Mouse (Mus musculus): ENCODE data around the gene Fam83c. TPM values are rescaled to one million over a fixed set of nuclear protein-coding genes. Genes with fewer than 3 reads are reported as not detected.

Gene Fam83c
- polyA plus RNA-seq, 1 experiment from 2014 or later = 0.36 TPM

DNA sequence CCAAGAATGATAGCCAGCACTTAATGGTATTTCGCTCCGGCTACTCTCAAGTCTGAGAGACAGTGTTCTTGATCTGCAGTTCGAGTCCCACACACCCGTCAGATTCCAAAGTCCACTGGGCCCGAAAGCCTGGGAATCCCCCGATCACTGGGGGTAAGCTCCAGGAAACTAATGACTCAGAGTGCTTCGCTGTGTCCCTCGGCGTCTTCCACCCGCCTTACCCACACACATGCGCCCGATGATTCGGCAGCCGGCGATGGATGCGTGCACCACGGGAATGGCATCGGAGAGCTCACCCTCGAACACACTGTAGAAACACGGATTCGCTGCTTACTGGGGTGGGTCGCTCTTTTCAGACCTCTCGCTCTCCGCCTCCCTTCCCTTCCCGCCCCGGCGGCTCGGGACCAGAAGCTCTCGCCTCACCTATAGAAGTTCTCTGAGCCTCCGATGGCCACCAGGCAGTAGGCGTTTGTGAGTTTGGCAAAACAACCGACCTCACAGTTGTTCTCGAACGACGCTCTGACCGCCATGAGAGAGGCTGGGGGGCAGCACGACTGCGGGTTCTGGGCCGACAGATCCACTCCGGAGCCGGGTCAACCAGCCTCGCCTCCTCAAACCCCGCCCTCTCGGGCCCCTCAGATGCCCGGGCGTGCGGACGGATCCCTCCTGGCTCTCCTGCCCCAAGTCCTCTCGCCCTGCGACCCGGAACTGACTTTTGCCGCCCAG is 8.6 kb downstream of the Fam83c start:
- Histone ChIP-seq H3K27ac (peak overlapping the region; percentile 82), H3K9me3 (no peaks in the 10 kb centered on the region), H3K4me3 (peak overlapping the region; percentile 96), H3K4me2 (replicated peaks) (peak overlapping the region; percentile 85), H3K4me1 (peaks cover 18% of the 10 kb centered on the region), H3K36me3 (peaks cover 28% of the 10 kb centered on the region), H3K9ac (peak overlapping the region; percentile 81), H3K27me3 (no peaks in the 10 kb centered on the region)
- WGBS = 2% methylated on average over 52 of the region's 52 CpGs
- peak; percentile 43 for ATAC-seq (ENCODE audit: insufficient number of reproducible peaks, insufficient read depth, low FRiP score, low TSS enrichment)

DNA sequence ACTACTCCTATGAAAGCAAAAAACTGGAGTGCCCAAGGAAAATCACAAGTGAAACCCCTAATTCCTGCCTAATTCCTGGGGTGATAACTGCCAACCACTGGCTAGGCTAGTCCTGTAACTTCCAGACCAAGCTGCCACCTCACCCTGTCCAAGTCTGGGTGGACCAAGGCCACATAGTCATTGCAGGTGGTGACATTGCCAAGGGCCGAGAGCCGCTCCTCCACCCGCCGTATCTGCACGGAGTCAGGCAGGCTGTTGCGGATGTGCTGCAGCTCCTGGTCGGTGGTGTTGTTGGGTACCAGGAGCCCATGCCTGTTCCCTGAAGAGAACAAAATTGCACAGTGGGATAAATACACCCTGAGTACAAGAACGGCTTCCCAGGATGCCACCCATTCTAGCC is 10.9 kb downstream of the Fam83c start:
- no peaks in the 10 kb centered on the region for H3K27me3 ChIP-seq
- no peak overlapping the region for H3K4me2 ChIP-seq (replicated peaks)
- ATAC-seq (ENCODE audit: insufficient number of reproducible peaks, insufficient read depth, low FRiP score, low TSS enrichment) = no peak
- H3K36me3 ChIP-seq = peaks cover 44% of the 10 kb centered on the region
- WGBS = 92% methylated on average over 8 of the region's 8 CpGs
- no peaks in the 10 kb centered on the region for H3K9me3 ChIP-seq
- no peak overlapping the region for H3K4me3 ChIP-seq
- no peak overlapping the region for H3K27ac ChIP-seq
- H3K9ac ChIP-seq = no peak overlapping the region
- H3K4me1 ChIP-seq = peaks cover 24% of the 10 kb centered on the region

DNA sequence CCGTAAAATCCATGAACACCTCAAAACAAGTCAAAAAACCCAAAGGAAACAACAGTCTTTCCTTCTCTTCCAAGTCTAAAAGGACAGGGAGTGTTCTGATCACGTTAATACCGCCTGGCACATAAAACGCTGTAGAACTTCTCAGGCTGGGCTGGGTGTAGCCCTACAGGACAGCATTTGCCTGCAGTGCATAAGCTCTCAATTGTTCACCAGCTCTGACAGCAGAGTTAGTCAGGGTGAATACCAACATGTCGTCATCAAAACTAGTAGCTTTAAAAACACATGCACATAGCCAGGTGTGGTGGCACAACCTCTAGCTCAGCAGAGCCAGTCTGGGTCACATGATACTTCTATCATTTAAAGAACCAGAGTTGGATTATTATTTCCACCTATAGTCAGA is 13.9 kb downstream of the Fam83c start:
- no peak overlapping the region for H3K27ac ChIP-seq
- peaks cover 18% of the 10 kb centered on the region; the same call in 1 of the 2 replicates for H3K4me1 ChIP-seq
- H3K9ac ChIP-seq = no peak overlapping the region
- ATAC-seq (ENCODE audit: insufficient number of reproducible peaks, insufficient read depth, low FRiP score, low TSS enrichment) = no peak
- H3K27me3 ChIP-seq = no peaks in the 10 kb centered on the region
- peaks cover 44% of the 10 kb centered on the region for H3K36me3 ChIP-seq
- H3K4me2 ChIP-seq (replicated peaks) = no peak overlapping the region
- 85% methylated on average over 5 of the region's 5 CpGs for WGBS
- no peak overlapping the region for H3K4me3 ChIP-seq
- no peaks in the 10 kb centered on the region for H3K9me3 ChIP-seq

DNA sequence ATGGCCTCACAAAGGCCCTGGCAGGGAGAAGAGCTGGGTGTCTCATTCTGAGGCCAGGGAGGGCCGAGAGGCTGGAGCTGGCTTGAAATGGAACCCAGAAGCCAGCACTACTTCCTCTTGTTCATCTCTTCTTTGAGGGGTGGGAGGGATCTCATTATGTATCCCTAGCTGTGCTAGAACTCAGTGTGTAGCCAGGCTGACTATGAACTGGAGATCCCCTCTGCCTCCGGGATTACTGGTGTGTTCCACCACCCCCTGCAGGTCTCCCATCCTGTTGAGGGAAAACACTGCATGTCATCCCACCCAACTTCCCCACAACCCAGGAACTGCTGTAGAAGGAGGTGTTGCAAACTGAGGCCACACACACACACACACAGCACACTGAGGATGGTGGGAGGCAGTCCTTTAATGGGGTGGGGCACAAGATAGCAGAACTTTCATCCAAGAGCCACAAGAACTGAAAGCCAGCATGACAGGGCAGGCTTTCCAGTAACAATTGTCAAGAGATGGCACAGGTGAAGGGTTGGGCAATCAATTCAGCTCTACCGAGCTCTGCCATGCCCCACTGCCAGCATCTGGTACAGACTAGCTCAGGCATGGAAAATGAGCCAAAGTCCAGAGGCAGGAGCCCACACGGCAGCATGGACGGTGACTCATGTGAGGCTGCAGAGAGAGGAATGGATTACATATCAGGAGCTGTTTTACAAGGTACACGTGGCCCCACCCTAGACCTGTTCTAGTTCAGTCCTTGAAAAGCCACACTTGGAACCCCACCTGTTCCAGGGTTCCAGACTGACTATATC is 15.0 kb downstream of the Fam83c start:
- peak; percentile 57 for ATAC-seq (ENCODE audit: insufficient number of reproducible peaks, insufficient read depth, low FRiP score, low TSS enrichment)
- peak overlapping the region; percentile 62 for H3K4me3 ChIP-seq
- H3K27ac ChIP-seq = peak overlapping the region; percentile 84
- H3K4me2 ChIP-seq (replicated peaks) = peak overlapping the region; percentile 95
- WGBS = 61% methylated on average over 6 of the region's 6 CpGs
- H3K27me3 ChIP-seq = no peaks in the 10 kb centered on the region
- peaks cover 44% of the 10 kb centered on the region for H3K36me3 ChIP-seq
- no peaks in the 10 kb centered on the region for H3K9me3 ChIP-seq
- peaks cover 11% of the 10 kb centered on the region; the same call in 1 of the 2 replicates for H3K4me1 ChIP-seq
- peak overlapping the region; percentile 70 for H3K9ac ChIP-seq

DNA sequence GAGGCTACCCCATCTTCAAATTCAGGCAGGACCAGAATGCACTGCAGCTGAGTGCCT is 15.4 kb downstream of the Fam83c start, which contains the start of gene BC029722:
Gene BC029722, minus strand, starts transcription at position 35 of the 57 bp plus-strand sequence.
- Histone ChIP-seq H3K9me3 (no peaks in the 10 kb centered on the region), H3K27me3 (no peaks in the 10 kb centered on the region), H3K4me3 (peak within 1 kb of the TSS; percentile 62), H3K27ac (peak within 1 kb of the TSS; percentile 84), H3K9ac (peak within 1 kb of the TSS; percentile 70), H3K36me3 (peaks cover 44% of the 10 kb centered on the region), H3K4me2 (replicated peaks) (peak within 1 kb of the TSS; percentile 95), H3K4me1 (peaks cover 11% of the 10 kb centered on the region; the same call in 1 of the 2 replicates)
- ATAC-seq (ENCODE audit: insufficient number of reproducible peaks, insufficient read depth, low FRiP score, low TSS enrichment) = no peak

DNA sequence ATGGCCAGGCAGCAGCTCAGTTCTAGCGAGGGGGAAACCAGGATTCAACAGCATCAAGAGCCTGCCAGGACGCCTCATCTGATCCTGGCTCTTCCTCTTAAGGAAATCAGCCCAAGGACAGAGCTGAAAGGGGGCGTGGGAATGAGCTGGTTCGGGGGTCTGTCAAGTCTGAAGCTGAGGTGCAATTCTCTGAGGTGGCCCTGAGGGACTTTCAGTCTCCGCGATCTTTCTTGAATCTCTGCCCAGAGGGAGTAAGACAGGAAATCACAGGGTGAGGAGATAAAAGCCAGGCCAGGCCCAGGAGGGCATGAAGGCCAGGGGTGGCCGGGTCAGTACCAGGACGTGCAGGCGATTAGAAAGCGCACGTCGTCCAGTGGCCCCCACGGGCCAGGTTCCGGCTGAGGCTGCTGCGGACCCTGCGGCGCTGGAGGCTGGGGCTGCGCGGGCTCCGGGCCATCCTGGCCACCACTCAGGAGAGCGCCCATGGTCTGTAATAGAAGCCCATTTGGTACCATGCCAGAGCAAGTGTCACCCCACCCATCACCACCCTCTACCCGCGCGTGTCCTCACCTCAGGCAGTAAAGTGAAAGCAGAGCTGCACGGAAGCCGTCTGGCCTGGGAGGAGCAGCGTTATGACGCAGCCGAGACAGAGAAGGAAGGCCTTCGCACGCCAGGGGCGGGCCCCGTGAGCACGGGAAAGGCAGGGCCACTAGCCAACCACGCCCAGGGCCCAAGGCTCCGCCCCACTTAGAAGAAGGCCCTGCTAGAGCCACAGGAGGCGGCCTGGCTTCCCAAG is 15.9 kb downstream of the Fam83c start:
- peak overlapping the region; percentile 70 for H3K9ac ChIP-seq
- H3K36me3 ChIP-seq = peaks cover 41% of the 10 kb centered on the region
- H3K4me2 ChIP-seq (replicated peaks) = peak overlapping the region; percentile 95
- no peaks in the 10 kb centered on the region for H3K9me3 ChIP-seq
- H3K4me1 ChIP-seq = peaks cover 11% of the 10 kb centered on the region; the same call in 1 of the 2 replicates
- H3K4me3 ChIP-seq = peak overlapping the region; percentile 62
- H3K27me3 ChIP-seq = no peaks in the 10 kb centered on the region
- ATAC-seq (ENCODE audit: insufficient number of reproducible peaks, insufficient read depth, low FRiP score, low TSS enrichment) = peak; percentile 91
- peak overlapping the region; percentile 84 for H3K27ac ChIP-seq
- 2% methylated on average over 37 of the region's 37 CpGs for WGBS

DNA sequence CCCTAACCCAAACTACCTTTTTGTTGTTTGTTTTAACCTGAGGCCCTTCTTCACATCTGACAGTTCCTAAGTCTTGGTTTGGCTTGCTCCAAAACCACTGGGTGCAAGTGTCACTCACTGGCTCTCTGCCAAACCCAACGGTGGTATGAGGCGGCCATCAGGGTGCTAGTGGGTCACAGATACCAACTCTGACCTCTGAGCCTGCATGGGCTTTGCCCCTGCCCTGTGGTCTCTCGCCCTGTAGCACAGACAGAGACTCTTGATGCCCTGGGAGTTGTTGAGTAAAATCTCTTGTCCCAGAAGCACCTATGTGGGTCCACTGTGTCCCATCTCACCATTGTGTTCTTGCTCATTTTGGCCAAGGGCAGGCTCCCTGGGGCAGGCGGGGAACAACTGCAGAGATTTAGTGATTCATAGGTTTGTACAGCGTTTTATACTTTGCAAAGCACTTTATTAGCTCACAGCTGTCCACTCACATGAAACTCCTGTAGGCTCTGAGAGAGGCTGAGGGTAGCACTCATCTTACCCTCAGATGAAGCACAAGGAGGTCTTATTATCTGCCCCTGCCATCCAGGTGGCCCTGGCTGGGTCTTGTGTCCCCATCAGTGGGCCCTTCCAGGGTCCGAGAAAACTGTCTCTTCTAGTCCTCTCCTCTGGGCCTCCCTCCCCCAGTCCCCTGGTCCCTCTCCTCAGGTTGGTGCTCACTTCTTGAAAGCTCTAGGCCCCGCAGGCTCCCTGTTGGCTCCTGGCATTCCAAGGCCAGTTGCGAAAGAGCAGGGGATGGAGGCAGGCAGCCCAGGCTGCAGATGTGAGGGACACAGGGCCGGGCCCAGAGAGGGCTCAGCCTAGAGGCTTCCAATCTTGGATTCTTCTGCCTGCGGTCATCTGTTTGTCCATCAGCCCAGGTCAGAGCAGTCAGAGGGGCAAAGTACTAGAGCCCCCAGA is 17.1 kb downstream of the Fam83c start:
- Histone ChIP-seq H3K27ac (no peak overlapping the region), H3K9me3 (no peaks in the 10 kb centered on the region), H3K9ac (0 out of 2 replicates have a peak overlapping the region, but pooled peaks have one; percentile 70), H3K4me3 (peak overlapping the region; percentile 62; the same call in 1 of the 2 replicates), H3K27me3 (no peaks in the 10 kb centered on the region), H3K4me1 (peaks cover 11% of the 10 kb centered on the region; the same call in 1 of the 2 replicates), H3K4me2 (replicated peaks) (no peak overlapping the region; the same call in 1 of the 2 replicates), H3K36me3 (peaks cover 29% of the 10 kb centered on the region)
- WGBS = 79% methylated on average over 10 of the region's 10 CpGs
- no peak for ATAC-seq (ENCODE audit: insufficient number of reproducible peaks, insufficient read depth, low FRiP score, low TSS enrichment)

DNA sequence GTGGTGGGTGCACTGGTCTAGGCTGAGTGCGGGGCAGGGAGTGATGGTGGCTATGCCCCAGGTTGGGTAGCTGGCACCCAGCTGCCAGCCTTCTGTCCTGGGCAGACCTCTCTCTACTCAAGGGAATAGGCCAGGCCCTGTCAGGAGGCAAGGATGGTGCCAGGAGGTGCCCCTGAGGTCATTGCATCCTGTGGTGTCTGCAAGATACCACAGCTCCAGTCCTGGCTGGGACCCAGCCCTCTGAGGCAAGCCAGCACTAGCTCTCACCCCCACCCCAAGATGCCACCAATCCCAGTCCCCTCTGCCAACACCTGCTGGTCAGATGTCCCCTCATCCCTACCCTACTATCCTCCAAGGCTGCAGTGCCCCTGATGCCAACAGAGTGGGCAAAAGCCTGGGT is 18.5 kb downstream of the Fam83c start:
- H3K27me3 ChIP-seq = no peaks in the 10 kb centered on the region
- no peak overlapping the region for H3K4me2 ChIP-seq (replicated peaks)
- ATAC-seq (ENCODE audit: insufficient number of reproducible peaks, insufficient read depth, low FRiP score, low TSS enrichment) = no peak
- WGBS = 100% methylated on average over 1 of the region's 1 CpGs
- H3K4me1 ChIP-seq = peaks cover 11% of the 10 kb centered on the region; the same call in 1 of the 2 replicates
- H3K27ac ChIP-seq = no peak overlapping the region
- H3K4me3 ChIP-seq = no peak overlapping the region
- no peaks in the 10 kb centered on the region for H3K9me3 ChIP-seq
- no peak overlapping the region for H3K9ac ChIP-seq
- peaks cover 17% of the 10 kb centered on the region for H3K36me3 ChIP-seq

DNA sequence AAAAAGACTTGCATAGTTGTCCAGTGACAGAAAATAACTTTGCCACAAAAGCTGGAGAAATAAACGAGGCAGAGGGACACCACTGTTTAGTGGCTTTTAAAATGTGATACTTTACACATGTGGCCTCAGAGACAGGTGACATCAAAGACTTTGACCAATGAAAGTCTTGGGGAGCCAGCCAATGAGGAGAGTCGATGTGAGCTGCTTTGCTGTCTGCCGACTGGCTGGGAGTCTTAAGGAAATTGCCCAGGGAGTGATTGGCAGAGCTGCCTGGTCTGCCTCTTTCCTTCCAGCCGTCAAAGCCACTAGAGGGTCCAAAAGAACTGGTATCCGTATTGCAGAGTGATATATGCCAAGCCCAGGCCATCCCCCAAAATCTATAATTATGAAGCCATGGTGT is 19.8 kb downstream of the Fam83c start:
- Histone ChIP-seq H3K36me3 (peaks cover 5% of the 10 kb centered on the region), H3K9me3 (no peaks in the 10 kb centered on the region), H3K27ac (no peak overlapping the region), H3K27me3 (no peaks in the 10 kb centered on the region), H3K9ac (no peak overlapping the region), H3K4me1 (peaks cover 11% of the 10 kb centered on the region; the same call in 1 of the 2 replicates), H3K4me3 (no peak overlapping the region), H3K4me2 (replicated peaks) (no peak overlapping the region)
- whole genome bisulfite sequencing = 29% methylated on average over 5 of the region's 5 CpGs
- no peak for ATAC-seq (ENCODE audit: insufficient number of reproducible peaks, insufficient read depth, low FRiP score, low TSS enrichment)

DNA sequence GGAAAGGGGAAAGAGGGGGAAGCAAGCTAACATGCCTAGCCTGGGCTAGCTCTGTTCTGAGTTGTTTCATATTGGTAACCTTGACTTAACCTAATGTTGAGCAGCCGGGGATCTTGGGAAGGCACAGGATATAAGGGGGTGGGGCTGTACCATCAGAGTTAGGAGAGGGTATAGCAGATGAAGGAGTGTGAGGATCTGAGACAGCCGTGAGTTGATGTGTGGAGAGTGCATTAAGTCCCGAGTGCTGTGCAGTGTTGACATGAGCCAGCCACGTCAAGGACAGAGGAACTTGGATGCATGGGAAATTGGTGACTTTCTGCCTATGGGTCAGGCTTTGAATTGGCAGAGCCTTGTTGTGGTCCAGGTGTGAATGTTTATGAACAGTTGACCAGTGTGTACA is 22.0 kb downstream of the Fam83c start:
- no peaks in the 10 kb centered on the region for H3K9me3 ChIP-seq
- ATAC-seq (ENCODE audit: insufficient number of reproducible peaks, insufficient read depth, low FRiP score, low TSS enrichment) = no peak
- H3K36me3 ChIP-seq = no peaks in the 10 kb centered on the region
- no peak overlapping the region for H3K9ac ChIP-seq
- 74% methylated on average over 4 of the region's 4 CpGs for WGBS
- H3K27me3 ChIP-seq = no peaks in the 10 kb centered on the region
- no peak overlapping the region for H3K4me2 ChIP-seq (replicated peaks)
- H3K4me1 ChIP-seq = no peaks in the 10 kb centered on the region
- H3K27ac ChIP-seq = no peak overlapping the region
- H3K4me3 ChIP-seq = no peak overlapping the region

DNA sequence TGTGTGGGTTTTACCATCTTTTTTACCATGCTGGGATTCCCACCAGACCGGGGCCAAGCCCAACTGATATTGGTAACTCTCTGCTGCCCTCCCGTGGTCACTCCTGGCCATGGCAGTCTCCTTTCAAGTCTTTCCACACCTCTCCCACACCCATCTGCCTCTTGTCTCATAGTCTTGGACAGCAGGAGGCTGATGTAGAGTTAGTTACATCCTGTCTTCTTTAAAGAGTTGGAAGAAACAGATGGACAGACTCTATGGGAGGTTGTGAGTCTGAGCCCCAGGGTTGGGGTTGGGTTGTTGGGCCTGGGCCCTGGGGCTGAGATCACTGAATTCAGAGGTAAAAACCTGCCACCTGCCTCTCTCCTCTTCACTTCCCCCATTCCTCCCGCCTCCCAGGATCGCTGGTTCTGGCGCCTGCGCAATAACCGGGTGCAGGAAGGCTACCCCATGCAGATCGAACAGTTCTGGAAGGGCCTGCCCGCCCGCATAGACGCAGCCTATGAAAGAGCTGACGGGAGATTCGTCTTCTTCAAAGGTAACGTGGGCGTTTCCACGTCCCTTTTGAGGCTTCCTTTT is 22.7 kb downstream of the Fam83c start:
- no peak overlapping the region for H3K4me3 ChIP-seq
- H3K9me3 ChIP-seq = no peaks in the 10 kb centered on the region
- 43% methylated on average over 16 of the region's 16 CpGs for WGBS
- no peaks in the 10 kb centered on the region for H3K4me1 ChIP-seq
- H3K4me2 ChIP-seq (replicated peaks) = no peak overlapping the region
- H3K27me3 ChIP-seq = no peaks in the 10 kb centered on the region
- H3K9ac ChIP-seq = no peak overlapping the region
- no peak overlapping the region for H3K27ac ChIP-seq
- no peaks in the 10 kb centered on the region for H3K36me3 ChIP-seq
- ATAC-seq (ENCODE audit: insufficient number of reproducible peaks, insufficient read depth, low FRiP score, low TSS enrichment) = no peak

All from embryonic facial prominence, embryonic 12.5 days (tissue).